Mouse (Mus musculus): ENCODE measurements around the gene Rpl10. TPM values are rescaled to one million over a fixed set of nuclear protein-coding genes. Genes with fewer than 3 reads are reported as not detected.

Gene Rpl10
- 10 to 100 TPM; 44.3 to 79.3 TPM for polyA plus RNA-seq (2017; shearing (Covaris generic))

DNA sequence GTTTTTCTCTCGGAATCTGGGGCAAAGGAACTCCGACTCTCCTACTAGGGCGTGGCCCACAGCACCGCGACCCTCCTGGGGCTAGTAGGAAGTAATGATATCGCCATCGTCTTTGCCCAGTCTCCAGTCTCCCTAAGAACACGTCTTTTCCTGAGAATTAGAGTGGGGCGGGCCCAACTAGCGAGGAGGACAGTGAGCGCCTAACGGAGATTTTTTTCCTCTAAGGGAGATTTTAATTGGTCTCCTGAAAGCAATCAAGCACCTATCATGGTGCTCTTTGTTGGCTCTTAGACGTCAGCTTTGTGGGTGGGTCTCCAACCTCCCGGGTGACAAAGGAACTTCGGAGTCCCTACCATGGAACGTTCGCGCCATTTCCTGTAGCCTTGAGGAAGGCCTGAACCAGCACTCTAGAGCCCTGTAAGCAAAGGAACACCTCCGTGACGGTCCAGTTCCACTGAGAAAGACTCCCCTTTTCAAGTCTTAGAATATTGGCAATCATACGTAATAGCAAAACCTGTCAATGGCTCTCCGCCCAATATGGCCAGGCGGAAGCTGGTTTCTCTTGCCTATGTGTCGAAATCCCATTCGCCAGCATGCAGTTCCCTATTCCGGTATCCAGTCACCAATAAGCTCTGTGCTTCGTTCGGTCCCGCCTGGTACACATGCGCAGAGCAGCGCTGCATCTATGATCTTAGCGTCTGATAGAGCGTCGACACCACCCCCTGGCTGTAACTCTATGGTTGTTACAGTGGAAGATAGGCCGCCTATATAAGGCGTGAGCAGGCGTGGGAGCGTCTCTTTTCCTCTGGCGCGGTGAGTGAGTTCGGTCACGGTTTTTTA is at the start of gene Rpl10:
Gene Rpl10, plus strand, starts transcription at position 751 of the 840 bp plus-strand sequence.

DNA sequence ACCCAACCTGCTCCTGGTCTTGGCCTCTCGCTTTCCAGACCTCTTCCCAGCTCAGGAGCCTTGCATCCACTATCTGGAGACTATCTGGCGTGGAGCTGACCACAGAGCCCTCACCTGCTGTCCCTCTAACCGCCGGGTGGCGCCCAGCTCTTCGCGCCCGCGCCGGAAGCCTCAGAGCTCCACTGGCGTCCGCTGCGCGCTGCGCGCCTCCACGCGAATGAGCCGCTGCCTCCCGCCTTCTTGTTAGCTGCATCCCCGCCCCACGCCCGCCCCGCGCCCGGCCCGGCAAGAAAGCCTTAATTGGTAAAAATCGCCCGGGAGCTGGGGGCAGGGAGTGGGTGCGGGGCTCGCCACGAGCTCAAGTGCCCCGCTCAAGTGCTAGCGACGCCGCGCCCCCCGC is 21.0 kb upstream of the Rpl10 start, which contains the start of gene Flna:
Gene Flna, minus strand, starts transcription at position 206 of the 400 bp plus-strand sequence.

GRCm38 (mm10) chrX:74254153-74254887 is 16.3 kb upstream of the Rpl10 start, which contains the start of gene Emd:
Gene Emd (plus strand): TSS chrX:74254687.

DNA sequence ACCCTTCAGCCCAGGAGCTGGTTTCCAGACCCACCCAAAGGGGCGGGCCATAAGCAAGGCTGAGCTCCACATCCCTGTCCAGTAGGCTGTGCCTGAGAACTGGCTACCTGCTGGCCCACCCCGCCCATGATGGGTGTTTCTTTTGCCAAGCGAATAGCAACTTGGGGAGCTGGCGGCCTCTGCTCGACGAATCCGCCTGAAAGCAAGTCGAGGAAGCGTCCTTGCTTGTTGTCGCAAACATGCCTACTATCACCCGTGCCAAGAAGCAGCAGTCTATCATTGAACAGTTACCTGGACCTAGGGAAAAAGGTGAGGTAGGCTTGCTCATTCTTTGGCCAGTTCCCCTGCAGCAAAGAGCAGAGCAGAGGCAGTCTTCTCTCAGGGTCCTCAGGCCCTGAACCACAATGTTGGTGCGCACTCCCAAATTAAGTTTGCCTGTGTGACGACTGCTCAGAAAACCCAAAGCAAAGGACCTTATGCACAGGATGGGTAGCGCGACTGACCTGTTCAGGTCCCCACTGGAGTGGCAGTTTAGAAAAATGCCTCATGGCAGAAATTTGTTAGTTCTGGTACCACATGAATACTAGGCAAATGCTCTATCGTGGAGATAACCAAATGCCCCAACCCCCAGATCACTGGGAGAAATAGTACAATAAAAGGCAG is 11.3 kb downstream of the Rpl10 start, which contains the start of the genes Taz and Dnase1l1:
Gene Taz, plus strand, starts transcription at position 181 of the 663 bp plus-strand sequence.
Gene Dnase1l1, minus strand, starts transcription at position 606 of the 663 bp plus-strand sequence.

GRCm38 (mm10) chrX:74296538-74297448 is 26.2 kb downstream of the Rpl10 start, which contains the start of gene Atp6ap1:
Gene Atp6ap1 (plus strand): TSS chrX:74297097.

GRCm38 (mm10) chrX:74304867-74305700 is 34.5 kb downstream of the Rpl10 start, which contains the start of gene Gdi1:
Gene Gdi1 (plus strand): TSS chrX:74304998.

DNA sequence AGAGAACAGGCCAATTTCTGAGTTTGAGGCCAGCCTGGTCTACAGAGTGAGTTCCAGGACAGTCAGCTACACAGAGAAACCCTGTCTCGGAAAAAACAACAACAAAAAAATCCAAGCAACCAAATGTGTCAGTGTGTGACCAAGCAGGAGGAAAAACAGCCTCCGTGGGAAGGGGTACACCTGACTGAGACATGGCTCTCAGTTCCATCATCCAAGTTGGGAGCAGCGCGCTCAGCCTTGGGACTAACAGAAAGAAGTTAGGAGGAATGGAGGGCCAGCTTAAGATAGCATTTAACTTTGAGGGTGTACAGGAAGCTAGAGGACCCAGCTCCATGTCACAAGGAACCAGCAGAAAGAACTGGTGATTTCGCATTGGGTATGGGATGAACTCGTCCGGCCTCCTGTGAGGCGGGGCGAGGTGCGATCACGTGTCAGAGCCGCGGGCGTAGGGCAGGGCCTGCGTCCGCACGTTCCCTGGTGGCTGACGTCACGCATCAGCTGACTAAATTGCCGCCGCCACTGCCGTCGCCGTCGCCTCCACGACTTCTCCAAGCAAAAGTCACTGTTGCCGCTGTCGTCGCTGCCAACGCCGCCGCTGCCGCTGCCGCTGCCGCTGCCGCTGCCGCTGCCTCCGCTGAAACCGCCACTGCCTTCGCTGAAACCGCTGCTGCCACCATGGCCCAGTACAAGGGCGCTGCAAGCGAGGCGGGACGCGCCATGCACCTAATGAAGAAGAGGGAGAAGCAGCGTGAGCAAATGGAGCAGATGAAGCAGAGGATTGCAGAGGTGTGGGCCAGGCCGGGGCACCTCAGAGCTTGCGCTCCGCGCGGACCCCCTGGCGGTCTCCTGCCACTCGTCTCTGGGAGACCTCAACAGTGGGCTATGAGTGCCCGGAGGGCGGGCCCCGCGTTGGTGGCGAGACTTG is 42.2 kb downstream of the Rpl10 start, which contains the start of gene Fam50a:
Gene Fam50a, plus strand, starts transcription at position 494 of the 925 bp plus-strand sequence.

Other genes starting within 250 kb of the Rpl10 start
- 100 to 1,000 TPM; 182 to 192 TPM for gene Irak1, start 246.9 kb upstream of the Rpl10 start, polyA plus RNA-seq (2017; shearing (Covaris generic))
- gene Opn1mw, start 143.3 kb upstream of the Rpl10 start, polyA plus RNA-seq (2017; shearing (Covaris generic)): not detected
- gene Mecp2, start 135.4 kb upstream of the Rpl10 start, polyA plus RNA-seq (2017; shearing (Covaris generic)): 10 to 100 TPM; 46.8 to 53.9 TPM
- not detected for gene Tex28, start 103.0 kb upstream of the Rpl10 start, polyA plus RNA-seq (2017; shearing (Covaris generic))
- 1 to 10 TPM; 2.0 to 3.8 TPM for gene Tktl1, start 93.6 kb upstream of the Rpl10 start, polyA plus RNA-seq (2017; shearing (Covaris generic))
- 100 to 1,000 TPM; 247 to 358 TPM for gene Flna, start 21.0 kb upstream of the Rpl10 start, polyA plus RNA-seq (2017; shearing (Covaris generic))
- gene Emd, start 16.1 kb upstream of the Rpl10 start, polyA plus RNA-seq (2017; shearing (Covaris generic)): 10 to 100 TPM; 48.9 to 66.6 TPM
- 100 to 1,000 TPM; 140 to 181 TPM for gene Taz, start 11.1 kb downstream of the Rpl10 start, polyA plus RNA-seq (2017; shearing (Covaris generic))
- 10 to 100 TPM; 22.4 to 29.5 TPM for gene Dnase1l1, start 11.5 kb downstream of the Rpl10 start, polyA plus RNA-seq (2017; shearing (Covaris generic))
- 100 to 1,000 TPM; 155 to 162 TPM for gene Atp6ap1, start 26.3 kb downstream of the Rpl10 start, polyA plus RNA-seq (2017; shearing (Covaris generic))
- gene Gdi1, start 34.2 kb downstream of the Rpl10 start, polyA plus RNA-seq (2017; shearing (Covaris generic)): 100 to 1,000 TPM; 260 to 309 TPM
- 10 to 100 TPM; 78.9 to 83.6 TPM for gene Fam50a, start 42.2 kb downstream of the Rpl10 start, polyA plus RNA-seq (2017; shearing (Covaris generic))
- 1 to 10 TPM; 2.4 to 6.9 TPM for gene Plxna3, start 58.3 kb downstream of the Rpl10 start, polyA plus RNA-seq (2017; shearing (Covaris generic))
- gene Lage3, start 82.8 kb downstream of the Rpl10 start, polyA plus RNA-seq (2017; shearing (Covaris generic)): 10 to 100 TPM; 34.3 to 51.6 TPM
- 10 to 100 TPM; 52.3 to 66.9 TPM for gene Ubl4a, start 102.4 kb downstream of the Rpl10 start, polyA plus RNA-seq (2017; shearing (Covaris generic))
- gene Slc10a3, start 102.5 kb downstream of the Rpl10 start, polyA plus RNA-seq (2017; shearing (Covaris generic)): 10 to 100 TPM; 40.0 to 40.5 TPM
- 10 to 100 TPM; 34.3 to 41.1 TPM for gene Fam3a, start 122.5 kb downstream of the Rpl10 start, polyA plus RNA-seq (2017; shearing (Covaris generic))
- 10 to 100 TPM; 35.8 to 36.6 TPM for gene Ikbkg, start 122.5 kb downstream of the Rpl10 start, polyA plus RNA-seq (2017; shearing (Covaris generic))
- 10 to 100 TPM; 47.5 to 51.1 TPM for gene G6pdx, start 158.4 kb downstream of the Rpl10 start, polyA plus RNA-seq (2017; shearing (Covaris generic))
- not detected for gene Gm6880, start 210.6 kb downstream of the Rpl10 start, polyA plus RNA-seq (2017; shearing (Covaris generic))

All from inflammation-experienced regulatory T-cells (primary cell).